Mouse (Mus musculus): Measurements from ENCODE around the gene Eif3k.

DNA sequence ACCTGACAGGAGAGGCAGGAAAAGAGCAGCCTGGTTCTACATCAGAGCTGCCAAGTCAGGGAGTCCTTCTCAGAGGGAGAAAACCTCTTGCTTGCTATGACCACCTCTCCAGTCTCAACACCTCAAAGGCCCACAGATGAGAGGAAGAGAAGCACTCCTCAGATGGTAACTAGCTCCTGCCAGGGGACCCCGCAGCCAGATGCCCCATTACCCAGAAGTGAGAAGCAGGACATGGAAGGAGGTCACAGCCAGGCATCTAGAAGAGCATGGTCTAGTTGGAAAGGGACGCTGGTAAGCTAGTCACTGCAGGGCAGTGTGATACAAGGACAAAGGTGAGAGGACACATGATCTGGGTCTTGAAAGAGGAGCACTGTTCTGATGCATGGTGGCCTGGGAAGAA lies 47.8 kb downstream of the Eif3k start:
- TF ChIP-seq CTCF (IDR thresholded peaks at IDR 0.05; ENCODE audit: extremely low read depth, insufficient read depth, insufficient read length, insufficient replicate concordance) (no peak), POLR2A (IDR thresholded peaks at IDR 0.05; ENCODE audit: low read depth, low read length) (no peak)

Measured in spleen, adult 2 months (tissue).